Mouse (Mus musculus) MEL (cell line): ENCODE measurements around the gene Dguok. TPM values are rescaled to one million over a fixed set of nuclear protein-coding genes. Genes with fewer than 3 reads are reported as not detected.

Source experiments
- DNase-seq: peaks from one replicate; pipeline ENCODE4 v3.0.0; 2011; ENCODE audit warnings: low read depth, low spot score
- H3K27ac ChIP-seq: 2 replicates; pipeline ENCODE4 v1.5.1; 2012; ENCODE audit warnings: low read depth, mild to moderate bottlenecking, control low read depth, low read length, moderate library complexity; ENCODE audit not compliant: control insufficient read depth
- H3K27me3 ChIP-seq, 2 experiments: fragments of 150-350 bp in 1 of 2; sonication (generic) in 1 of 2; 2 replicates each; pipeline ENCODE4 v1.6.1; 2012; ENCODE audit warnings: low read length in 2 of 2, mild to moderate bottlenecking in 2 of 2, improper control_type of control experiment in 1 of 2, moderate library complexity in 1 of 2; ENCODE audit not compliant: insufficient read depth in 2 of 2, control insufficient read depth in 1 of 2
- H3K36me3 ChIP-seq, 2 experiments: 2 replicates each; pipeline ENCODE4 v1.6.1; 2012 to 2014; ENCODE audit warnings: low read length in 2 of 2, improper control_type of control experiment in 1 of 2, inconsistent platforms in 1 of 2, mild to moderate bottlenecking in 1 of 2; ENCODE audit not compliant: insufficient read depth in 2 of 2, control insufficient read depth in 1 of 2
- H3K4me1 ChIP-seq, 2 experiments: fragments of 150-350 bp in 1 of 2; sonication (generic) in 1 of 2; 2 replicates each; pipeline ENCODE4 v1.6.1; 2012; ENCODE audit warnings: low read length in 2 of 2, improper control_type of control experiment in 1 of 2, mild to moderate bottlenecking in 1 of 2; ENCODE audit not compliant: insufficient read depth in 2 of 2, control insufficient read depth in 1 of 2
- H3K4me3 ChIP-seq, 2 experiments: fragments of 150-350 bp in 1 of 2; sonication (generic) in 1 of 2; 2 replicates each; pipeline ENCODE4 v1.5.1; 2012; ENCODE audit warnings: low read depth in 2 of 2, low read length in 2 of 2, mild to moderate bottlenecking in 2 of 2, moderate library complexity in 2 of 2, control low read depth in 1 of 2, improper control_type of control experiment in 1 of 2; ENCODE audit not compliant: control insufficient read depth in 1 of 2, insufficient read depth in 1 of 2
- H3K79me2 ChIP-seq: 2 replicates; pipeline ENCODE4 v1.6.1; 2012; ENCODE audit warnings: mild to moderate bottlenecking, low read length, moderate library complexity; ENCODE audit not compliant: control insufficient read depth, poor library complexity, insufficient read depth
- H3K9ac ChIP-seq: 2 replicates; pipeline ENCODE4 v1.6.1; 2012; ENCODE audit warnings: low read depth, mild to moderate bottlenecking, control low read depth, low read length, moderate library complexity; ENCODE audit not compliant: control insufficient read depth, poor library complexity, severe bottlenecking
- H3K9me3 ChIP-seq: fragments of 150-350 bp; sonication (generic); replicated peaks from 2 replicates; pipeline ENCODE4 v1.6.1; 2012; ENCODE audit warnings: mild to moderate bottlenecking, low read length, improper control_type of control experiment, moderate library complexity; ENCODE audit not compliant: insufficient read depth
- EP300 ChIP-seq, 2 experiments: IDR thresholded peaks; 2 replicates each; pipeline ENCODE4 v1.6.1; 2011; ENCODE audit warnings: improper control_type of control experiment in 2 of 2, low read length in 2 of 2, low read depth in 1 of 2, mild to moderate bottlenecking in 1 of 2
- KAT2A ChIP-seq: conservative IDR thresholded peaks from 2 replicates; pipeline ENCODE4 v1.6.1; 2012; ENCODE audit warnings: low read depth, low read length, improper control_type of control experiment, inconsistent platforms
- MYB ChIP-seq: IDR thresholded peaks from 2 replicates; pipeline ENCODE4 v1.6.1; 2011; ENCODE audit warnings: mild to moderate bottlenecking, low read depth, low read length, improper control_type of control experiment
- POLR2A ChIP-seq, 2 experiments: IDR thresholded peaks; 2 replicates each; pipeline ENCODE4 v1.6.1; 2011 to 2012; ENCODE audit warnings: low read length in 2 of 2, mild to moderate bottlenecking in 2 of 2, control low read depth in 1 of 2, improper control_type of control experiment in 1 of 2, low read depth in 1 of 2, moderate library complexity in 1 of 2; ENCODE audit not compliant: control insufficient read depth in 1 of 2, insufficient read depth in 1 of 2, poor library complexity in 1 of 2
- SIN3A ChIP-seq: IDR thresholded peaks from 2 replicates; pipeline ENCODE4 v1.6.1; 2012; ENCODE audit warnings: low read length, improper control_type of control experiment, inconsistent platforms
- TAL1 ChIP-seq: IDR thresholded peaks from 2 replicates; pipeline ENCODE4 v1.6.1; 2012; ENCODE audit warnings: mild to moderate bottlenecking, inconsistent platforms, low read length, moderate library complexity, mixed read lengths
- UBTF ChIP-seq: IDR thresholded peaks from 2 replicates; pipeline ENCODE4 v1.6.1; 2012; ENCODE audit warnings: low read depth, mild to moderate bottlenecking, inconsistent platforms, low read length, improper control_type of control experiment, moderate library complexity, borderline replicate concordance; ENCODE audit not compliant: insufficient read depth
- ZNF384 ChIP-seq: IDR thresholded peaks from 2 replicates; pipeline ENCODE4 v1.6.1; 2012; ENCODE audit warnings: low read depth, mild to moderate bottlenecking, inconsistent platforms, low read length, improper control_type of control experiment
- polyA plus RNA-seq, 2 experiments: library from polyadenylated mRNA; stranded (reverse) in 1 of 2; unstranded in 1 of 2; fragments of >175 nt in 1 of 2; fragments of >200 nt in 1 of 2; gene quantifications; 2 replicates each; pipeline versions ENCODE4 v1.2.1 to v1.2.4; 2012; ENCODE audit warnings: low replicate concordance in 2 of 2, low read depth in 1 of 2; ENCODE audit not compliant: insufficient read length in 2 of 2, insufficient read depth in 1 of 2, missing spikeins in 1 of 2
- total RNA-seq: library from RNA; depleted of rRNA; stranded (reverse); fragments of 300-350 nt; gene quantifications from 2 replicates; pipeline ENCODE4 v1.2.3, GENCODE M21; 2012

Dguok gene
- total and polyA plus RNA-seq, 3 experiments = 13.4 to 21.0 TPM; not detected in 1

DNA sequence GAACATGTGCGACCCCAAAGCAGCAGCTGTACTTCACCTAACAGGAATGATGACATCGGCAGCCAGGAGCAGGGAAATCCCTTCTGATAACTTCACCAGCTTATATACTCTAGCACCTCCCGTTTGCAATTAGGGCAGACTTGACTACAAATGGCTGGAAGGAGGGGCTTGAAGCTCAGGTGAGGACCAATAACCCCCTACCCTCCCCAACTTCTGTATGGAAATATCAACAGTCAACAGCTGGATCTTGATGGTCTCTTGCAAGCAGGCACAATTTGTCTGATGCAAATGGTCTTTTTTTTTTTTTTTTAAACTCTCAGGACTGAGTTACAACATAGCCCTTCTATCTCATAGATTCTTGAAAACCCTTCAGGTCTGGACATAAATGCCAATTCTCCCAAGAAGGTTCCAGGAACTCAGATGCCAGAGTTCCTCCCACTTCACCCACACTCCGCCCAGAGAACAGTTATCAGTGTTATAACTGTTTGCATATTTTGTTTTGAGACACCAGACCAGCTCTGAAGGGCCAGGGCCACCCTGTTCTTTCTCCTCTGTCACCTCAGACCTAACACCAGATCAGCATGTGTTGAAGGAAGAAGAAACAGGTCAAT lies 47.6 kb downstream of the Dguok start, which contains the start of gene Tet3:
TSS of gene Tet3 (minus strand) at position 51 of the 611 bp plus-strand sequence.
- no peak within 1 kb of the TSS; a peak in 1 of 4 replicates for H3K4me3 ChIP-seq
- TF ChIP-seq TAL1 (no peak), ZNF384 (peak; percentile 56; the same call in 1 of the 2 replicates), KAT2A (no peak), SIN3A (no peak), EP300 (IDR thresholded peaks at IDR 0.05; ENCODE audit: low read depth in 1 of 2, low read length in 2 of 2) (peak in 1 of 2 experiments; percentile 16; a peak in 1 of 4 replicates)
- TF ChIP-seq, all 39 proteins: peak for 2

DNA sequence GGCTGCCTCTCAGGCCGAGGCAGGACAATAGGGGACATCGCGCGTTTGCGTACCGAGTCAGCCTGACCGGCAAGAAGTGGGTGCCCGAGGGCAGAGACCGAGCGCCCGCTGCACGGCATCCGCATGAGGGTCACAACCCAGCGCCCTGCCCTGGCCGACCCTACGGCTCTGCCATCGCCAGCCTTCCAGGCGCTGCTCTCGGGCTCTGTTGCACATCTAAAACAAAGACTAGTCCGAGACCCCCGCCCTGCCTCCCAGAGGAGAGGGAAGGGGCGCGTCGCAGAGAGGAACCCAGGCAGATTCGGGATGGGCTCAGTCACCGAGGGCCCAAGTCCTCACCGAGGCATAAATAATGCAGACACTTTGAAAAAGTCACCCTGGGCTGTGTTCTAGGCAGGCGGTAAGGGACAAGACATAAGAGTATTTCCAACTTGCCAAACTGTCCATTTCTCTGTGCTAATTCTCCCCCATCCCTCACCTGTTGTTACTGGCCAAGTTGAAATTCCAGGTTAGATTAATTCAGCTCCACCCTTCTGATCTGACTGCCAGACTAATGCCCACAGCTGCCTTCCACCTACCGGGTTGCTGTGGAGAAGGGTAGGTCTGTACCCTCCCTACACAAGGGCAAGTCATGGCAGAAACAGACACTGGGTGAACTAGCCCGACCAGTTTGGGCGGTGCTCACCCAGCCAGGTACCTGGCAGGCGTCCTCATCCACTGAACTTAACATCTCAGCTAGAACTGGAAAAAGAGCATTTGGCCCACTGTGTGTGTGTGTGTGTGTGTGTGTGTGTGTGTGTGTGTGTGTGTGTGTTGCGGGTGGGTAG lies 49.6 kb downstream of the Dguok start:
- H3K36me3 ChIP-seq = peaks cover 1 to 30% of the 10 kb centered on the region in 2 experiments; a peak in 2 of 4 replicates
- peak overlapping the region; percentile 61 to 86 for H3K4me3 ChIP-seq
- peaks cover 4 to 37% of the 10 kb centered on the region in 2 experiments for H3K4me1 ChIP-seq
- peak; percentile 53 for DNase-seq
- H3K27me3 ChIP-seq = no peaks in the 10 kb centered on the region
- peaks cover 47% of the 10 kb centered on the region for H3K79me2 ChIP-seq
- H3K27ac ChIP-seq = peak overlapping the region; percentile 87
- H3K9me3 ChIP-seq = no peaks in the 10 kb centered on the region
- TF ChIP-seq UBTF (peak; percentile 5; the same call in 1 of the 2 replicates), MYB (no peak), EP300 (IDR thresholded peaks at IDR 0.05; ENCODE audit: low read depth in 1 of 2, low read length in 2 of 2) (0 out of 4 replicates have a peak, but pooled peaks of 1 of the 2 experiments have one; percentile 8), POLR2A (IDR thresholded peaks at IDR 0.05; ENCODE audit: control insufficient read depth in 1 of 2, insufficient read depth in 1 of 2, low read depth in 1 of 2, low read length in 2 of 2, poor library complexity in 1 of 2) (0 out of 4 replicates have a peak, but pooled peaks of 1 of the 2 experiments have one; percentile 20)
- H3K9ac ChIP-seq = peak overlapping the region; percentile 75

More for the DNA sequence above, 47.6 kb downstream of the Dguok start, which contains the start of gene Tet3:
- Histone ChIP-seq H3K9me3 (no peaks in the 10 kb centered on the region), H3K27me3 (no peaks in the 10 kb centered on the region), H3K9ac (peak within 1 kb of the TSS; percentile 75), H3K27ac (no peak within 1 kb of the TSS), H3K4me1 (peaks cover 2 to 27% of the 10 kb centered on the region in 2 experiments), H3K79me2 (peaks cover 30% of the 10 kb centered on the region), H3K36me3 (peaks cover 1 to 18% of the 10 kb centered on the region in 2 experiments; a peak in 2 of 4 replicates)
- DNase-seq = no peak
